Mouse (Mus musculus): Measurements from ENCODE around the gene Mrvi1. TPM values are rescaled to one million over a fixed set of nuclear protein-coding genes. Genes with fewer than 3 reads are reported as not detected.

Gene Mrvi1
- total and polyA plus RNA-seq, 2 experiments from 2014 or later, result 0.88 to 2.7 TPM

- Histone ChIP-seq H3K9ac (replicated peaks; ENCODE audit: low read length, poor library complexity, severe bottlenecking) (no peak overlapping the region), H3K27ac (ENCODE audit: low read depth, low read length) (no peak overlapping the region), H3K4me3 (ENCODE audit: low read depth, low read length) (no peak overlapping the region), H3K4me1 (ENCODE audit: insufficient read depth, low read length) (no peaks in the 10 kb centered on the region), H3K4me2 (ENCODE audit: low read depth, low read length, poor library complexity, severe bottlenecking) (no peak overlapping the region), H3K9me3 (ENCODE audit: low read length) (no peaks in the 10 kb centered on the region), H3K36me3 (ENCODE audit: insufficient read depth, low read length) (no peaks in the 10 kb centered on the region), H3K27me3 (ENCODE audit: insufficient read depth, low read length) (no peaks in the 10 kb centered on the region)
- no peak for ATAC-seq (ENCODE audit: low FRiP score)
- no peak for TF ChIP-seq CTCF (IDR thresholded peaks at IDR 0.05)
- no peak for DNase-seq (ENCODE audit: low spot score)
- 84% methylated on average over 9 of the region's 9 CpGs for WGBS
Measured at GRCm38 (mm10) chr7:110894673-110895072, 87.6 kb downstream of the Mrvi1 start.

- DNase-seq (ENCODE audit: low spot score), result no peak
- Histone ChIP-seq H3K9me3 (ENCODE audit: low read length) (no peaks in the 10 kb centered on the region), H3K9ac (replicated peaks; ENCODE audit: low read length, poor library complexity, severe bottlenecking) (no peak overlapping the region), H3K27me3 (ENCODE audit: insufficient read depth, low read length) (no peaks in the 10 kb centered on the region), H3K4me3 (ENCODE audit: low read depth, low read length) (no peak overlapping the region), H3K27ac (ENCODE audit: low read depth, low read length) (no peak overlapping the region), H3K36me3 (ENCODE audit: insufficient read depth, low read length) (no peaks in the 10 kb centered on the region), H3K4me2 (ENCODE audit: low read depth, low read length, poor library complexity, severe bottlenecking) (no peak overlapping the region), H3K4me1 (ENCODE audit: insufficient read depth, low read length) (no peaks in the 10 kb centered on the region)
- no peak for ATAC-seq (ENCODE audit: low FRiP score)
- 78% methylated on average over 10 of the region's 10 CpGs for WGBS
- no peak for TF ChIP-seq CTCF (IDR thresholded peaks at IDR 0.05)
Measured at GRCm38 (mm10) chr7:110893943-110894610, 88.2 kb downstream of the Mrvi1 start.

GRCm38 (mm10) chr7:110891501-110891986, 90.7 kb downstream of the Mrvi1 start:
- Histone ChIP-seq H3K4me2 (ENCODE audit: low read depth, low read length, poor library complexity, severe bottlenecking) (no peak overlapping the region), H3K27ac (ENCODE audit: low read depth, low read length) (no peak overlapping the region), H3K4me1 (ENCODE audit: insufficient read depth, low read length) (no peaks in the 10 kb centered on the region), H3K9ac (replicated peaks; ENCODE audit: low read length, poor library complexity, severe bottlenecking) (no peak overlapping the region), H3K27me3 (ENCODE audit: insufficient read depth, low read length) (no peaks in the 10 kb centered on the region), H3K9me3 (ENCODE audit: low read length) (no peaks in the 10 kb centered on the region), H3K4me3 (ENCODE audit: low read depth, low read length) (no peak overlapping the region), H3K36me3 (ENCODE audit: insufficient read depth, low read length) (no peaks in the 10 kb centered on the region)
- 78% methylated on average over 9 of the region's 9 CpGs for WGBS
- DNase-seq (ENCODE audit: low spot score), result no peak
- TF ChIP-seq CTCF (IDR thresholded peaks at IDR 0.05), result no peak
- ATAC-seq (ENCODE audit: low FRiP score), result no peak

- 80% methylated on average over 2 of the region's 2 CpGs for WGBS
- Histone ChIP-seq H3K27ac (ENCODE audit: low read depth, low read length) (no peak overlapping the region), H3K9me3 (ENCODE audit: low read length) (no peaks in the 10 kb centered on the region), H3K27me3 (ENCODE audit: insufficient read depth, low read length) (no peaks in the 10 kb centered on the region), H3K36me3 (ENCODE audit: insufficient read depth, low read length) (no peaks in the 10 kb centered on the region), H3K9ac (replicated peaks; ENCODE audit: low read length, poor library complexity, severe bottlenecking) (no peak overlapping the region), H3K4me1 (ENCODE audit: insufficient read depth, low read length) (no peaks in the 10 kb centered on the region), H3K4me3 (ENCODE audit: low read depth, low read length) (no peak overlapping the region), H3K4me2 (ENCODE audit: low read depth, low read length, poor library complexity, severe bottlenecking) (no peak overlapping the region)
- DNase-seq (ENCODE audit: low spot score) (no peak), ATAC-seq (ENCODE audit: low FRiP score) (no peak)
- TF ChIP-seq CTCF (IDR thresholded peaks at IDR 0.05), result no peak
Measured at GRCm38 (mm10) chr7:110881746-110882333, 100.4 kb downstream of the Mrvi1 start.

- no peak for DNase-seq (ENCODE audit: low spot score)
- H3K4me3 ChIP-seq (ENCODE audit: low read depth, low read length), result no peak overlapping the region
- H3K9ac ChIP-seq (replicated peaks; ENCODE audit: low read length, poor library complexity, severe bottlenecking), result no peak overlapping the region
- H3K4me1 ChIP-seq (ENCODE audit: insufficient read depth, low read length), result no peaks in the 10 kb centered on the region
- H3K36me3 ChIP-seq (ENCODE audit: insufficient read depth, low read length), result no peaks in the 10 kb centered on the region
- TF ChIP-seq CTCF (IDR thresholded peaks at IDR 0.05), result no peak
- no peaks in the 10 kb centered on the region for H3K27me3 ChIP-seq (ENCODE audit: insufficient read depth, low read length)
- H3K4me2 ChIP-seq (ENCODE audit: low read depth, low read length, poor library complexity, severe bottlenecking), result no peak overlapping the region
- no peak for ATAC-seq (ENCODE audit: low FRiP score)
- H3K27ac ChIP-seq (ENCODE audit: low read depth, low read length), result no peak overlapping the region
- WGBS, result 91% methylated on average over 4 of the region's 4 CpGs
- H3K9me3 ChIP-seq (ENCODE audit: low read length), result no peaks in the 10 kb centered on the region
Measured at GRCm38 (mm10) chr7:110878028-110878427, 104.2 kb downstream of the Mrvi1 start.

GRCm38 (mm10) chr7:110876965-110877364, 105.3 kb downstream of the Mrvi1 start:
- no peaks in the 10 kb centered on the region for H3K4me1 ChIP-seq (ENCODE audit: insufficient read depth, low read length)
- H3K36me3 ChIP-seq (ENCODE audit: insufficient read depth, low read length), result no peaks in the 10 kb centered on the region
- no peak overlapping the region for H3K27ac ChIP-seq (ENCODE audit: low read depth, low read length)
- DNase-seq (ENCODE audit: low spot score), result no peak
- no peak overlapping the region for H3K4me3 ChIP-seq (ENCODE audit: low read depth, low read length)
- H3K9me3 ChIP-seq (ENCODE audit: low read length), result no peaks in the 10 kb centered on the region
- H3K27me3 ChIP-seq (ENCODE audit: insufficient read depth, low read length), result no peaks in the 10 kb centered on the region
- ATAC-seq (ENCODE audit: low FRiP score), result no peak
- no peak overlapping the region for H3K9ac ChIP-seq (replicated peaks; ENCODE audit: low read length, poor library complexity, severe bottlenecking)
- no peak for TF ChIP-seq CTCF (IDR thresholded peaks at IDR 0.05)
- no peak overlapping the region for H3K4me2 ChIP-seq (ENCODE audit: low read depth, low read length, poor library complexity, severe bottlenecking)
- WGBS, result 89% methylated on average over 4 of the region's 4 CpGs

All from midbrain, postnatal 0 days (tissue).